Mouse (Mus musculus) C2C12 (cell line): ENCODE measurements around the gene Fam71b. TPM values are rescaled to one million over a fixed set of nuclear protein-coding genes. Genes with fewer than 3 reads are reported as not detected.

ENCODE experiments used
- H3K27me3 ChIP-seq: one replicate; pipeline ENCODE4 v1.6.1; 2011; ENCODE audit not compliant: control insufficient read depth, insufficient read depth, insufficient read length
- H3K36me3 ChIP-seq: one replicate; pipeline ENCODE4 v1.6.1; 2011; ENCODE audit not compliant: control insufficient read depth, insufficient read depth
- H3K4me3 ChIP-seq: one replicate; pipeline ENCODE4 v1.5.1; 2011; ENCODE audit warnings: mild to moderate bottlenecking, control low read depth; ENCODE audit not compliant: poor library complexity, insufficient read depth, severe bottlenecking
- H3K79me2 ChIP-seq: one replicate; pipeline ENCODE4 v1.6.1; 2011; ENCODE audit not compliant: control insufficient read depth, insufficient read depth
- H3K79me3 ChIP-seq: one replicate; pipeline ENCODE4 v1.6.1; 2011; ENCODE audit warnings: low read depth, control low read depth
- H3ac ChIP-seq: one replicate; pipeline ENCODE3; 2011; ENCODE audit warnings: low read depth; ENCODE audit not compliant: control insufficient read depth, insufficient read length
- CEBPB ChIP-seq: IDR thresholded peaks from one replicate; pipeline ENCODE4 v1.6.1; 2011; ENCODE audit warnings: low read depth, mild to moderate bottlenecking, control low read depth, moderate library complexity
- CTCF ChIP-seq: IDR thresholded peaks from one replicate; pipeline ENCODE4 v1.5.1; 2011; ENCODE audit not compliant: control insufficient read depth, insufficient read depth, insufficient read length
- FOSL1 ChIP-seq: IDR thresholded peaks from one replicate; pipeline ENCODE4 v1.8.0; 2011; ENCODE audit warnings: mild to moderate bottlenecking, low read length; ENCODE audit not compliant: poor library complexity, insufficient read depth, severe bottlenecking
- MAX ChIP-seq: IDR thresholded peaks from one replicate; pipeline ENCODE4 v1.6.1; 2011; ENCODE audit warnings: mild to moderate bottlenecking, control low read depth
- MYOD1 ChIP-seq: IDR thresholded peaks from one replicate; pipeline ENCODE4 v1.6.1; 2011; ENCODE audit warnings: low read depth; ENCODE audit not compliant: control insufficient read depth, insufficient read length
- MYOG ChIP-seq: IDR thresholded peaks from one replicate; pipeline ENCODE4 v1.6.1; 2011; ENCODE audit not compliant: control insufficient read depth, insufficient read length; ENCODE audit errors: extremely low read depth
- USF1 ChIP-seq: IDR thresholded peaks from one replicate; pipeline ENCODE4 v1.6.1; 2011; ENCODE audit warnings: low read depth, mild to moderate bottlenecking, control low read depth, moderate library complexity
- polyA plus RNA-seq: library from polyadenylated mRNA; unstranded; fragments of >200 nt; fragmentation: generic; extraction: Trizol; gene quantifications from one replicate; pipeline ENCODE4 v1.2.1, GENCODE M21; 2012; ENCODE audit warnings: missing spikeins

Gene Fam71b
- polyA plus RNA-seq, 1 experiment: 0.20 TPM

DNA sequence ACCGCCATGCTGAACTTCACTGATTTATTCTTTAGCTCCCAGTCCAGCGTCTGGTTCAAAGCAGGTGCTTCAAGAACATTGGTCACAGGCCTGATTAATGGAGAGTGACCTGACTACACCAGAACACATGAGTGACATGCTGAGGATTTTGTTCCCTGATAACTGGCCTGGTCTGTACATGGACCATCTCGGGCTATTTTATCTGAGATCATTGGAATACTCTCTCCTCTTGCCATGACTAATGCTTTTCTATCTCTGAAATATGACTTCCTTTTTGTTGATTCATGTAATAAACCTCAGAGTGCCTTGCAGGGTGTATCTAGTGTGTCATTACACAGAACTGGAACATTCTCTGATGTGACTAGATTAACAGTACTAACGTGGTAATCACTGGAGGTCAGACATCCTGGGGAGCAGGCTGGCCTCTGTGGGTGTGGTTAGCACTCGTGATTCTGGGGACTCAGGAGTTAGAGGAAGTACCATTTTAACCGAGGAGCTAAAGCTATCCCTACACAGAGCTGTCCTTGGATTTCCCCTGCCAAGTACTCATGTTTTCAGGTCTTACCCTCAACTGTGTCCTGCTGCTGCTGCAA lies 58.2 kb downstream of the Fam71b start, which contains the start of gene Havcr2:
Havcr2 (plus strand) TSS at position 483 of the 593 bp plus-strand sequence.
- TF ChIP-seq USF1 (no peak), FOSL1 (no peak), CTCF (no peak), MAX (no peak), MYOD1 (no peak), MYOG (no peak), CEBPB (no peak)
- no peaks in the 10 kb centered on the region for H3K79me2 ChIP-seq

More for the DNA sequence above, 58.2 kb downstream of the Fam71b start, which contains the start of gene Havcr2:
- Histone ChIP-seq H3ac (no peak within 1 kb of the TSS), H3K4me3 (no peak within 1 kb of the TSS), H3K27me3 (no peaks in the 10 kb centered on the region), H3K36me3 (no peaks in the 10 kb centered on the region), H3K79me3 (no peaks in the 10 kb centered on the region)

Other genes starting within 250 kb of the Fam71b start
- gene Nipal4, start 230.1 kb upstream of the Fam71b start, polyA plus RNA-seq: 0.08 TPM
- gene Fndc9, start 161.0 kb upstream of the Fam71b start, polyA plus RNA-seq: 0.09 TPM
- 0.77 TPM for gene Cyfip2, start 83.7 kb upstream of the Fam71b start, polyA plus RNA-seq
- gene Itk, start 7.0 kb upstream of the Fam71b start, polyA plus RNA-seq: 0.05 TPM
- 19.8 TPM for gene Med7, start 40.4 kb downstream of the Fam71b start, polyA plus RNA-seq
- 3.5 TPM for gene Havcr2, start 58.4 kb downstream of the Fam71b start, polyA plus RNA-seq
- not detected for gene Gm12169, start 127.7 kb downstream of the Fam71b start, polyA plus RNA-seq
- not detected for gene BC053393, start 175.0 kb downstream of the Fam71b start, polyA plus RNA-seq
- gene Dppa1, start 232.7 kb downstream of the Fam71b start, polyA plus RNA-seq: not detected